Mouse (Mus musculus): ENCODE results near the gene Gzf1. TPM values are rescaled to one million over a fixed set of nuclear protein-coding genes. Genes with fewer than 3 reads are reported as not detected.

The Gzf1 gene
- 10.1 and 12.0 TPM in 2 replicates for polyA plus RNA-seq (2012; rRNA removed)

DNA sequence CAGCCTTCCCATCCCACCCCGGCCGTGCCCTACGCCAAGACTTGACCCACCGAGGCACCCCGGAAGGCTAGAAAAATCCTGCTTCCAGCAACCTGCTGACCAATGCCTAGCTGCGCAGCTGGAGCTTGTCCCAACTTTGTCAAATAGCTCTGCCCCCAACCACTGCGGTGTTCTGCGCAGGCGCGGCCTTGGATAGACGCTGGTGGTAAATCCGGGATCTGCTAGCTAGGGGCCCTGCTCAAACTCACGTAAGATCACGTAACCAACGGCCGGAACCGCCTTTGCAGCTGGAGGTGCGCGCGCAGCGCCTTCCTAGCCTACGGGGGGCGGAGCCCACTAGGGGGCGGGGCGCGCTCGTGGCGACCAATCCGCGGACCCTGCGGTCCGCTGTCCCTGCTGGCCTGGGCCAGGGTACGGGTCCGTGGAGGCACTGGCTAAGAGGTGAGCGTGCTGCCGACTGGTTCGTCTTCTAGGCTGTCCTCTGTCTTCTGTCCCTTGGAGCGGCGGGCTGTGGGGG, at the start of gene Gzf1:
Gzf1 (plus strand) TSS at position 249 of the 517 bp plus-strand sequence.
- WGBS, result under 1% methylated on average over 39 of the region's 39 CpGs

DNA sequence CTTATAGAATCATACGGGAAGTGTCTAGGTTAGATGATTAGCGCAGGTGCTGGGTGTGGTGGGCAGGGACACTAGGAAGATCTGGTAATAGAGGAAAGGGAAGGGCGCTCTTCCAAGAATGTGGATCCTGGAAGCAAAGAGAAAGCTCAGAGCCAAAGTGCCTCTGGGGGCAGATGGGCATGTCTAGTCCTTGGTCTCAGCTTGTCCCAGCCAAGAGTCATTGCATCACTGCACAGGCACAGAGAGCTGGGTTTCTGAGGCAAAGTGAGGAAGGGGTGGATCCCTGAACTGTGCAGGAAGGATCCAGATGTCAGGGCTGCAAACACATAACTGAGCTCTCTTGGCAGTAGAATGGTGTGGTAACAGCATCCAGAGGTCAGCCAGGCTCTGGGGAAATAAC, 49.2 kb upstream of the Gzf1 start:
- DNase-seq, result peak; percentile 51
- peaks cover 2% of the 10 kb centered on the region; the same call in 1 of the 2 replicates for H3K4me1 ChIP-seq (ENCODE audit: control insufficient read depth, insufficient read depth, low read length)
- no peak for TF ChIP-seq CTCF (conservative IDR thresholded peaks at IDR 0.05; ENCODE audit: insufficient read depth, insufficient read length, low read depth, low read length)
- no peak for TF ChIP-seq POLR2A (IDR thresholded peaks at IDR 0.05; ENCODE audit: low read depth, low read length)

More for the DNA sequence above, at the start of gene Gzf1:
- TF ChIP-seq POLR2A (IDR thresholded peaks at IDR 0.05; ENCODE audit: low read depth, low read length) (peak; percentile 81), CTCF (conservative IDR thresholded peaks at IDR 0.05; ENCODE audit: insufficient read depth, insufficient read length, low read depth, low read length) (no peak)
- DNase-seq, result peak; percentile 100
- H3K36me3 ChIP-seq (ENCODE audit: control insufficient read depth, insufficient read depth, low read length), result peaks cover 2% of the 10 kb centered on the region; the same call in 1 of the 2 replicates
- peak within 1 kb of the TSS; percentile 81 for H3K4me3 ChIP-seq (ENCODE audit: insufficient read depth, low read depth, low read length)
- peak within 1 kb of the TSS; percentile 91 for H3K27ac ChIP-seq (ENCODE audit: insufficient read depth, low read depth, low read length)
- peaks cover 9% of the 10 kb centered on the region; the same call in 1 of the 2 replicates for H3K4me1 ChIP-seq (ENCODE audit: control insufficient read depth, insufficient read depth, low read length)
- H3K27me3 ChIP-seq (replicated peaks; ENCODE audit: control insufficient read depth, insufficient read depth, low read length), result no peaks in the 10 kb centered on the region

DNA sequence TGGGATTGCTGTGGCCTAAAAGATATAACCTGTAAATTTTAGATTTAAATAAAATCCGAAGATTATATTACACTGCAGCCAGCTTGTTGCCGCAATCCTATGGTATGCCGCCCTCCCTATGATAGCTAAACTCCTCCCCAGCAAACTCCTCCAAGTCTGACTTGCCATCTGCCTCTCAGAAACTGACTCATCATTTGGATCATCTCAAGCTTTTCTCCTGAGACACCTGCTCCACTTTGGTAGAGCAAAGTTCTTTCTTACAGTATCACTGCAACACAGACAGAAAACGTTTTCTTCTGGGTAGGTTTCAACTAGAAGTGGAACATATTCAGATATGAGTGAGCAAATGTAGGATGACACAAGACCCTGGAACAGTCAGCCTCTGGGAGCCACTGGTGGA, 46.4 kb upstream of the Gzf1 start:
- 82% methylated on average over 4 of the region's 4 CpGs for WGBS

More for the DNA sequence above, 49.2 kb upstream of the Gzf1 start:
- Histone ChIP-seq H3K27me3 (replicated peaks; ENCODE audit: control insufficient read depth, insufficient read depth, low read length) (no peaks in the 10 kb centered on the region), H3K27ac (ENCODE audit: insufficient read depth, low read depth, low read length) (no peak overlapping the region), H3K4me3 (ENCODE audit: insufficient read depth, low read depth, low read length) (no peak overlapping the region), H3K36me3 (ENCODE audit: control insufficient read depth, insufficient read depth, low read length) (no peaks in the 10 kb centered on the region)
- 81% methylated on average over 3 of the region's 3 CpGs for WGBS

GRCm38 (mm10) chr2:148642610-148643370, 38.0 kb upstream of the Gzf1 start:
- Histone ChIP-seq H3K27me3 (replicated peaks; ENCODE audit: control insufficient read depth, insufficient read depth, low read length) (no peaks in the 10 kb centered on the region), H3K4me1 (ENCODE audit: control insufficient read depth, insufficient read depth, low read length) (no peaks in the 10 kb centered on the region), H3K4me3 (ENCODE audit: insufficient read depth, low read depth, low read length) (no peak overlapping the region), H3K36me3 (ENCODE audit: control insufficient read depth, insufficient read depth, low read length) (no peaks in the 10 kb centered on the region), H3K27ac (ENCODE audit: insufficient read depth, low read depth, low read length) (no peak overlapping the region)
- no peak for DNase-seq
- WGBS, result 69% methylated on average over 1 of the region's 1 CpGs
- TF ChIP-seq CTCF (conservative IDR thresholded peaks at IDR 0.05; ENCODE audit: insufficient read depth, insufficient read length, low read depth, low read length), result no peak
- TF ChIP-seq POLR2A (IDR thresholded peaks at IDR 0.05; ENCODE audit: low read depth, low read length), result no peak

More for the DNA sequence above, 46.4 kb upstream of the Gzf1 start:
- Histone ChIP-seq H3K4me1 (ENCODE audit: control insufficient read depth, insufficient read depth, low read length) (peaks cover 2% of the 10 kb centered on the region; the same call in 1 of the 2 replicates), H3K27ac (ENCODE audit: insufficient read depth, low read depth, low read length) (no peak overlapping the region), H3K27me3 (replicated peaks; ENCODE audit: control insufficient read depth, insufficient read depth, low read length) (no peaks in the 10 kb centered on the region), H3K36me3 (ENCODE audit: control insufficient read depth, insufficient read depth, low read length) (no peaks in the 10 kb centered on the region), H3K4me3 (ENCODE audit: insufficient read depth, low read depth, low read length) (no peak overlapping the region)
- no peak for DNase-seq
- TF ChIP-seq POLR2A (IDR thresholded peaks at IDR 0.05; ENCODE audit: low read depth, low read length) (no peak), CTCF (conservative IDR thresholded peaks at IDR 0.05; ENCODE audit: insufficient read depth, insufficient read length, low read depth, low read length) (no peak)

DNA sequence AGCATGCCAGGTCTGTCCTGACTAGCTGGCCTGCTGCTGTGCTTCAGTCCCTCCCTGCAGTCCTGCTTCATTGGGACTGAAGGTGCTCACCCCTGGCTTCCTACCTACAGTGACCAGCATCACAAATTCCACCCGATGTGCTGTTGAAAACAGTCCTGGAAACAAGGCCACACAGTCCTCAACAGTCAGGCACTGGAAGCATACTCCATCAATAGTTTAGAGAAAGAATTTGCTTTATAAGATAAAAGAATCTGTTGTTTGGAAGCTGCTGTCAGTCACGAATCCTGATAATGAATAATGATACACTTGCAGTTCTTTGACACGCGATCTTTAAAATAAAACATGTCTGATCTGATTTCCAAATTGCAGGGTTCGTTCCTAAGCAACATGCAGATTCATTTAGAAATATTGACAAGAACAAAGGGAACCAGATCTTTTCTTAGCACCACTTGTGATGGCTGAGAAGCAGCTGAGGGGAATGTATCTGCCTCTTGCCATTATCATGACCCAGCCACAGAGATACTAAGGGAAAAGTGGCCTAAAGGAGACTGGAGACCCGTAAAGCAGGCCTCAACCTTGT, 36.3 kb upstream of the Gzf1 start:
- no peak overlapping the region for H3K4me3 ChIP-seq (ENCODE audit: insufficient read depth, low read depth, low read length)
- no peak overlapping the region for H3K27ac ChIP-seq (ENCODE audit: insufficient read depth, low read depth, low read length)
- no peaks in the 10 kb centered on the region for H3K36me3 ChIP-seq (ENCODE audit: control insufficient read depth, insufficient read depth, low read length)
- no peak for TF ChIP-seq CTCF (conservative IDR thresholded peaks at IDR 0.05; ENCODE audit: insufficient read depth, insufficient read length, low read depth, low read length)
- TF ChIP-seq POLR2A (IDR thresholded peaks at IDR 0.05; ENCODE audit: low read depth, low read length), result no peak
- no peak for DNase-seq
- H3K4me1 ChIP-seq (ENCODE audit: control insufficient read depth, insufficient read depth, low read length), result no peaks in the 10 kb centered on the region
- WGBS, result 88% methylated on average over 6 of the region's 6 CpGs
- no peaks in the 10 kb centered on the region for H3K27me3 ChIP-seq (replicated peaks; ENCODE audit: control insufficient read depth, insufficient read depth, low read length)

DNA sequence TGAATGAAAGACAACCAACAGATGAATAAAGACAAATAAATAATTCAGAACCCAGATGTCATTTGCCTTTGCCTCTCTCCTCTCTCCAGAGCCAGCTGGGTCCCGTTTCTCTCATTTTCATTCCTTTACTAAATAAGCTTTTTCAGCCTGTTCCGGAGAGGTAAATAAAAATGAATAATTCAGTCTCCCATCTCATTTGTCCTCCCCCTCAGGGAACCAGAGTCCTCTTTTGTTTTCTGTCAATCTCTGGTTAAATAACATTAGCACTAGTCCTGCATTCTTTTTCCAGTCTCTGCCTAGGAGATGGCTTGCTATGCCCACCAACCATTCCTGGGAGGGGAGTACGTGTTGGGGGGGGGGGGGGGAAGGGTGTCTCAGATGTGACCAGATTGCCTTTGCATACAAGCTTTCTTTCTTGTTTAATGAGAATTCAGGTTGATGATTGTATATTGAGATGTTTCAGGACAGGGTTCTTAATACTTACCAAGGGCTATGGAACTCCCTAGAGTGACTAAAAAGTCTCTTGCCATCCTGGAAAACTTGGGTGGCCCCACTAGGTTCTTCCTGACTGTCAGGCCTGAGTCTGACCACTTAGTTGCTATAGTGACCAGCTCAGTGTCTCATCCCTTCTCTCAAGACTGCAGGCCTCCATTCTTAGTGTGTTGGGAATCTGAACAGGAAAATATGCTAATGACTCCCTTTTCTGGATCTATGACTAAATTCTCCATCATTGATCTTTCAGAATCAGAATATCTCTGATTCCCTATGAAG, 30.1 kb upstream of the Gzf1 start:
- Histone ChIP-seq H3K27ac (ENCODE audit: insufficient read depth, low read depth, low read length) (no peak overlapping the region), H3K4me1 (ENCODE audit: control insufficient read depth, insufficient read depth, low read length) (no peaks in the 10 kb centered on the region), H3K27me3 (replicated peaks; ENCODE audit: control insufficient read depth, insufficient read depth, low read length) (no peaks in the 10 kb centered on the region), H3K4me3 (ENCODE audit: insufficient read depth, low read depth, low read length) (no peak overlapping the region), H3K36me3 (ENCODE audit: control insufficient read depth, insufficient read depth, low read length) (no peaks in the 10 kb centered on the region)
- no peak for DNase-seq
- 44% methylated on average over 3 of the region's 3 CpGs for WGBS
- TF ChIP-seq CTCF (conservative IDR thresholded peaks at IDR 0.05; ENCODE audit: insufficient read depth, insufficient read length, low read depth, low read length), result no peak
